Mouse (Mus musculus) kidney, adult 2 months (tissue): ENCODE results near the gene Pgap2.

Experiments
- CTCF ChIP-seq: fragments of 200-500 bp; conservative IDR thresholded peaks from 2 replicates; pipeline ENCODE4 v1.5.1; 2011; ENCODE audit warnings: low read depth, mild to moderate bottlenecking, control low read depth, low read length, moderate library complexity, mixed read lengths; ENCODE audit not compliant: insufficient read depth, insufficient read length
- POLR2A ChIP-seq: fragments of 200-500 bp; IDR thresholded peaks from one replicate; pipeline ENCODE4 v1.6.1; 2011; ENCODE audit warnings: low read depth, low read length, control low read depth

GRCm38 (mm10) chr7:102183849-102184248 is 26.2 kb upstream of the Pgap2 start:
- TF ChIP-seq POLR2A (no peak), CTCF (no peak)
